Mouse (Mus musculus): ENCODE data around the gene Ppcdc.

- TF ChIP-seq CTCF (IDR thresholded peaks at IDR 0.05; ENCODE audit: low read depth) = no peak
- TF ChIP-seq EP300 (optimal IDR thresholded peaks at IDR 0.05) = no peak
These were observed 13.6 kb upstream of the Ppcdc start for GRCm38 (mm10) chr9:57453516-57453915.

Measured in stomach, postnatal 0 days (tissue).